Comparison of ENCODE assay signal across 8 mouse cellular contexts in genomic region chr11:98339679-98340287, GRCm38 (mm10). TPM values are rescaled to one million over a fixed set of nuclear protein-coding genes. Genes with fewer than 3 reads are reported as not detected.
DNase-seq lines count a peak whose midpoint lies in the region; ATAC-seq and TF ChIP-seq lines count a peak whose summit lies in the region.

No protein-coding gene starts in this region.

- peaks cover 26% of the 10 kb centered on the region for H3K4me1 ChIP-seq in kidney, embryonic 16.5 days (ENCODE audit: insufficient read depth, low read length)
- peaks cover 35% of the 10 kb centered on the region for H3K4me1 ChIP-seq in hindbrain, embryonic 12.5 days
- H3K4me1 ChIP-seq in midbrain, postnatal 0 days (ENCODE audit: insufficient read depth, low read length): 0 out of 2 replicates have a peak, but pooled peaks cover 3% of the 10 kb centered on the region

- H3K9me3 ChIP-seq in kidney, embryonic 16.5 days (ENCODE audit: low read length): no peaks in the 10 kb centered on the region
- no peaks in the 10 kb centered on the region for H3K9me3 ChIP-seq in hindbrain, embryonic 12.5 days (replicated peaks)
- H3K9me3 ChIP-seq in midbrain, postnatal 0 days (ENCODE audit: low read length): no peaks in the 10 kb centered on the region

- ATAC-seq in kidney, embryonic 16.5 days (ENCODE audit: low FRiP score, low TSS enrichment): no peak
- ATAC-seq in hindbrain, embryonic 12.5 days (ENCODE audit: low FRiP score): peak; percentile 18
- no peak for ATAC-seq in midbrain, postnatal 0 days (ENCODE audit: low FRiP score)
- ATAC-seq in frontal cortex, adult (ENCODE audit: low TSS enrichment): no peak

- H3K4me3 ChIP-seq in kidney, embryonic 16.5 days (ENCODE audit: low read length): peak overlapping the region; percentile 58
- peak overlapping the region; percentile 47 for H3K4me3 ChIP-seq in hindbrain, embryonic 12.5 days
- H3K4me3 ChIP-seq in midbrain, postnatal 0 days (ENCODE audit: low read depth, low read length): peak overlapping the region; percentile 56; the same call in 1 of the 2 replicates

- H3K9ac ChIP-seq in kidney, embryonic 16.5 days (replicated peaks; ENCODE audit: low read length): peak overlapping the region; percentile 68; the same call in 1 of the 2 replicates
- no peak overlapping the region for H3K9ac ChIP-seq in hindbrain, embryonic 12.5 days
- H3K9ac ChIP-seq in midbrain, postnatal 0 days (replicated peaks; ENCODE audit: low read length, poor library complexity, severe bottlenecking): peak overlapping the region; percentile 65; the same call in 1 of the 2 replicates

- 9% methylated on average over 11 of the region's 11 CpGs for WGBS in kidney, embryonic 16.5 days
- WGBS in hindbrain, embryonic 12.5 days: 4% methylated on average over 11 of the region's 11 CpGs
- 10% methylated on average over 11 of the region's 11 CpGs for WGBS in midbrain, postnatal 0 days

- peaks cover 74% of the 10 kb centered on the region for H3K27me3 ChIP-seq in kidney, embryonic 16.5 days (ENCODE audit: insufficient read depth, low read length)
- peaks cover 91% of the 10 kb centered on the region for H3K27me3 ChIP-seq in hindbrain, embryonic 12.5 days
- H3K27me3 ChIP-seq in midbrain, postnatal 0 days (ENCODE audit: insufficient read depth, low read length): peaks cover 61% of the 10 kb centered on the region

- no peak for TF ChIP-seq CTCF in midbrain, postnatal 0 days (IDR thresholded peaks at IDR 0.05)

- no peak for DNase-seq in kidney, postnatal 36 days
- peak; percentile 76 for DNase-seq in cerebellum, adult 9-11 months
- no peak for DNase-seq in midbrain, postnatal 0 days (ENCODE audit: low spot score)
- no peak for DNase-seq in adrenal gland, adult 2 months
- no peak for DNase-seq in adrenal gland, postnatal 25 days

- H3K4me2 ChIP-seq in kidney, embryonic 16.5 days (replicated peaks; ENCODE audit: low read depth, low read length): peak overlapping the region; percentile 99
- peak overlapping the region; percentile 90 for H3K4me2 ChIP-seq in hindbrain, embryonic 12.5 days (replicated peaks)
- peak overlapping the region; percentile 97 for H3K4me2 ChIP-seq in midbrain, postnatal 0 days (ENCODE audit: low read depth, low read length, poor library complexity, severe bottlenecking)

- no peak overlapping the region for H3K27ac ChIP-seq in kidney, embryonic 16.5 days (ENCODE audit: low read length)
- H3K27ac ChIP-seq in hindbrain, embryonic 12.5 days: peak overlapping the region; percentile 79; the same call in 1 of the 2 replicates
- no peak overlapping the region for H3K27ac ChIP-seq in midbrain, postnatal 0 days (ENCODE audit: low read depth, low read length)

- no peaks in the 10 kb centered on the region for H3K36me3 ChIP-seq in kidney, embryonic 16.5 days (ENCODE audit: insufficient read depth, low read length)
- H3K36me3 ChIP-seq in hindbrain, embryonic 12.5 days: no peaks in the 10 kb centered on the region
- no peaks in the 10 kb centered on the region for H3K36me3 ChIP-seq in midbrain, postnatal 0 days (ENCODE audit: insufficient read depth, low read length)

RNA-seq across cellular contexts. Expression of gene Ppp1r1b, which starts 8.4 kb away (rescaled TPM):
- polyA plus RNA-seq in kidney, embryonic 16.5 days (2015; fragmentation: Nextera tagmentation; extraction: Ambion mirVana): 5.4 and 5.8 TPM in 2 replicates
- 0.37 and 0.52 TPM in 2 replicates for polyA plus RNA-seq in hindbrain, embryonic 12.5 days (2016; fragmentation: Nextera tagmentation; extraction: Ambion mirVana)
- total RNA-seq in midbrain, postnatal 0 days (2014; rRNA removed): 1.8 and 5.0 TPM in 2 replicates
- 4.2 and 5.3 TPM in 2 replicates for polyA plus RNA-seq in midbrain, postnatal 0 days (2015; fragmentation: Nextera tagmentation; extraction: Ambion mirVana)
- total RNA-seq in adrenal gland, adult 2 months (2021): under 1 TPM; 0.17 to 0.55 TPM
- 0.22 and 0.37 TPM in 2 replicates for polyA plus RNA-seq in adrenal gland, adult 2 months (2012; rRNA removed)
- 0.24 TPM in 1 of 2 replicates, not detected in the other for total RNA-seq in adrenal gland, postnatal 25 days (2021)

RNA-seq across cellular contexts. Expression of gene Neurod2, which starts 10.3 kb away (rescaled TPM):
- not detected in 2 replicates for polyA plus RNA-seq in kidney, embryonic 16.5 days (2015; fragmentation: Nextera tagmentation; extraction: Ambion mirVana)
- 7.2 and 10.2 TPM in 2 replicates for polyA plus RNA-seq in hindbrain, embryonic 12.5 days (2016; fragmentation: Nextera tagmentation; extraction: Ambion mirVana)
- total RNA-seq in midbrain, postnatal 0 days (2014; rRNA removed): 11.6 and 24.4 TPM in 2 replicates
- polyA plus RNA-seq in midbrain, postnatal 0 days (2015; fragmentation: Nextera tagmentation; extraction: Ambion mirVana): 2.1 and 3.3 TPM in 2 replicates
- total RNA-seq in adrenal gland, adult 2 months (2021): not detected
- not detected in 2 replicates for polyA plus RNA-seq in adrenal gland, adult 2 months (2012; rRNA removed)
- total RNA-seq in adrenal gland, postnatal 25 days (2021): not detected in 2 replicates

RNA-seq across cellular contexts. Expression of gene Stard3, which starts 18.4 kb away (rescaled TPM):
- polyA plus RNA-seq in kidney, embryonic 16.5 days (2015; fragmentation: Nextera tagmentation; extraction: Ambion mirVana): 62.0 and 62.4 TPM in 2 replicates
- polyA plus RNA-seq in hindbrain, embryonic 12.5 days (2016; fragmentation: Nextera tagmentation; extraction: Ambion mirVana): 49.0 and 50.0 TPM in 2 replicates
- total RNA-seq in midbrain, postnatal 0 days (2014; rRNA removed): 31.2 and 56.1 TPM in 2 replicates
- 23.8 and 28.2 TPM in 2 replicates for polyA plus RNA-seq in midbrain, postnatal 0 days (2015; fragmentation: Nextera tagmentation; extraction: Ambion mirVana)
- 10 to 100 TPM; 20.8 to 23.5 TPM for total RNA-seq in adrenal gland, adult 2 months (2021)
- polyA plus RNA-seq in adrenal gland, adult 2 months (2012; rRNA removed): 65.3 and 67.8 TPM in 2 replicates
- total RNA-seq in adrenal gland, postnatal 25 days (2021): 23.6 and 23.9 TPM in 2 replicates

RNA-seq across cellular contexts. Expression of gene Tcap, which starts 43.8 kb away (rescaled TPM):
- polyA plus RNA-seq in kidney, embryonic 16.5 days (2015; fragmentation: Nextera tagmentation; extraction: Ambion mirVana): 2.4 and 2.7 TPM in 2 replicates
- 0.31 and 1.7 TPM in 2 replicates for polyA plus RNA-seq in hindbrain, embryonic 12.5 days (2016; fragmentation: Nextera tagmentation; extraction: Ambion mirVana)
- not detected in 2 replicates for total RNA-seq in midbrain, postnatal 0 days (2014; rRNA removed)
- polyA plus RNA-seq in midbrain, postnatal 0 days (2015; fragmentation: Nextera tagmentation; extraction: Ambion mirVana): not detected in 2 replicates
- under 1 TPM; 0.31 to 0.32 TPM for total RNA-seq in adrenal gland, adult 2 months (2021)
- 0.46 and 0.54 TPM in 2 replicates for polyA plus RNA-seq in adrenal gland, adult 2 months (2012; rRNA removed)
- total RNA-seq in adrenal gland, postnatal 25 days (2021): 0.91 TPM in 1 of 2 replicates, not detected in the other

RNA-seq across cellular contexts. Expression of gene Pnmt, which starts 46.5 kb away (rescaled TPM):
- 2.5 and 2.8 TPM in 2 replicates for polyA plus RNA-seq in kidney, embryonic 16.5 days (2015; fragmentation: Nextera tagmentation; extraction: Ambion mirVana)
- 1.0 and 1.1 TPM in 2 replicates for polyA plus RNA-seq in hindbrain, embryonic 12.5 days (2016; fragmentation: Nextera tagmentation; extraction: Ambion mirVana)
- 1.1 and 4.3 TPM in 2 replicates for total RNA-seq in midbrain, postnatal 0 days (2014; rRNA removed)
- polyA plus RNA-seq in midbrain, postnatal 0 days (2015; fragmentation: Nextera tagmentation; extraction: Ambion mirVana): 3.4 and 3.9 TPM in 2 replicates
- 100 to 1,000 TPM; 314 to 601 TPM for total RNA-seq in adrenal gland, adult 2 months (2021)
- 379 and 598 TPM in 2 replicates for polyA plus RNA-seq in adrenal gland, adult 2 months (2012; rRNA removed)
- 458 and 547 TPM in 2 replicates for total RNA-seq in adrenal gland, postnatal 25 days (2021)
